Mouse (Mus musculus) G1E (cell line): Measurements from ENCODE around the gene Npc2.

Experiments used
- CTCF ChIP-seq: IDR thresholded peaks from 2 replicates; pipeline ENCODE4 v1.5.1; 2012; ENCODE audit warnings: low read depth, low read length, inconsistent platforms, mixed read lengths
- GATA1 ChIP-seq: IDR thresholded peaks from 2 replicates; pipeline ENCODE4 v1.6.1; 2012; ENCODE audit warnings: borderline replicate concordance, low read length, inconsistent platforms, mixed read lengths
- GATA2 ChIP-seq: IDR thresholded peaks from 2 replicates; pipeline ENCODE4 v1.6.1; 2012; ENCODE audit warnings: low read depth, low read length, inconsistent platforms, borderline replicate concordance
- POLR2AphosphoS5 ChIP-seq: IDR thresholded peaks from 2 replicates; pipeline ENCODE4 v1.6.1; 2012; ENCODE audit warnings: low read depth, low read length, inconsistent platforms; ENCODE audit not compliant: insufficient replicate concordance
- TAL1 ChIP-seq: conservative IDR thresholded peaks from 2 replicates; pipeline ENCODE4 v1.6.1; 2012; ENCODE audit warnings: low read depth, low read length, inconsistent platforms, mixed read lengths

DNA sequence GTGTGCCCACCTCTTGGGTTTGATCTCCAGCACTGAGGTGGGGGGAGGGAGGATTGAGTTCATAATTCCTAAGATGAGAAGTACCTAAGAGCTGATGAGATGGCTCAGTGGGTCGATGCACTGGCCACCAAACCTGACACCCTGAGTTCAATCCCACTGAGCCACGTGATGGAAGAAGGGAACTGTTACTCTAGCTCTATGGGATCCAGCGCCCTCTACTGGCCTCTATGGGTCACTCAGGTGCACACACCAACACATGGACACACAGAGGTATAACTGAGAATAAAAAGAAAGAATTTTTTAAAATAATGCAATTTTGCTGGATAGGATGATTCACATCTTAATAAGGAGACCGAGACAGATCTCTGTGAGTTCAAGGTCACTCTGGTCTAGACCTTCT lies 45.5 kb upstream of the Npc2 start:
- TF ChIP-seq CTCF (no peak), TAL1 (no peak), GATA1 (no peak), GATA2 (no peak), POLR2AphosphoS5 (no peak)
